Mouse (Mus musculus): ENCODE data around the gene Dedd2.
A peak's percentile ranks its signal among the peaks of the same experiment; 100 is the strongest.
"Not testable (repeated sequence)": the region's sequence is repeated elsewhere in the genome, so short reads cannot be mapped to it uniquely, and the experiment has no call there.

Dedd2 gene

GRCm38 (mm10) chr7:25220457-25221101 is at the start of gene Dedd2:
Dedd2 (minus strand) TSS chr7:25220615.
- no peak for DNase-seq (ENCODE audit: low spot score)

DNA sequence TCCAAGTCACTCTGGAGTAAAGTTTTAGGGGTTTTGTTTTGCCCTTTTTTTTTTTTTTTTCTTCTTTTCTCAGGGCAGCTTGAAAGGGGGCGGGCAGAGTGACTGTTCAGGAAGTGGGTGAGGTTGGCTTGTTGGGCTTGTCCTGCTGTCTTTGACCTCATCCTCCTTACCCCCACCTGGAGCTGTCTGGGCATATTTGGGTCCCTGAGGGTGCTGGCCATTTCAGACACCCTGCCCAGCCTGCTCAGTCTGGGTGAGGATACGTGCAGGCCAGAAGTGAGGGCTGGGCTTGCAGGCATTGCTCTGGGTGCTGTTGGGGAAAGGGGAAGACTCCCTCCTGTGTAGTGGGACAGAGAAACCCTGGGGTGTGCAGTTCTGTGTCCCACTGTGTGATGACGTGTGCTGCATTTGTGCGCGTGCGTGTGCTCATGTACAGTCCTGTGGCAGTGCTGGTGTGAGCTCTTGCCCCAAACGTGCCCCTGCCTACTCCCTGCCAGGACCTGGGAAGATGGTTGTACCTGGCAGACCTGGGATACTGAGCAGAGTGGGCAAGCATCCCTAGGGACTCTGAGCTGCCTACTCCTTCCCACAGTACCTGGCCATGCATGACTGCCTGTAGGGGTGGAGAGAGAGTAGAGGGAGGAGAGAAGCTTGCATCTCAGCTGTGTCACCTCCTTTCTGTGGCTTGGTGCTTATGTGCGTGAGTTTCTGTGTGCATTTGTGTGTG is 49.3 kb upstream of the Dedd2 start:
- peak; percentile 1 for DNase-seq (ENCODE audit: low spot score)

- peak; percentile 2 for DNase-seq (ENCODE audit: low spot score)
Measured at GRCm38 (mm10) chr7:25269029-25269428, 48.6 kb upstream of the Dedd2 start.

DNA sequence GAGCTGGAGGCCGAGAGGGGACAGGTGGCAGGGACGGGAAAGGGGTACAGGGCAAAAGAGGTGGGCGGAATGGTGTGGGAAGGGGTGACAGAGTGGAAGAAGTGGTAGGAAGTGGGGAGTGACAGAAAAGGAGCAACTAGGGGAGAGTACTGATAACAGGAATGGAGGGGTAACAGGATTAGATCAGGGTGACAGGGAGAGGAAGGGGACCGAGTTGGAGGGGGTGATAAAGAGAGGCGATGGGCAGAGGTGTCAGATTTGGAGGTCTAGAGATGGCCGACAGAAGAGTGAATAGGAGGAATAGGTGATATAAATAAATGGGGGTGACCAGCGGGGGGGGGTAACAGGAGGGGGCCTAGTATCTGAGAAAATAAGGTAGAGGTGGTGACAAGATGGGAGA is 48.2 kb upstream of the Dedd2 start:
- DNase-seq (ENCODE audit: low spot score), result no peak

DNA sequence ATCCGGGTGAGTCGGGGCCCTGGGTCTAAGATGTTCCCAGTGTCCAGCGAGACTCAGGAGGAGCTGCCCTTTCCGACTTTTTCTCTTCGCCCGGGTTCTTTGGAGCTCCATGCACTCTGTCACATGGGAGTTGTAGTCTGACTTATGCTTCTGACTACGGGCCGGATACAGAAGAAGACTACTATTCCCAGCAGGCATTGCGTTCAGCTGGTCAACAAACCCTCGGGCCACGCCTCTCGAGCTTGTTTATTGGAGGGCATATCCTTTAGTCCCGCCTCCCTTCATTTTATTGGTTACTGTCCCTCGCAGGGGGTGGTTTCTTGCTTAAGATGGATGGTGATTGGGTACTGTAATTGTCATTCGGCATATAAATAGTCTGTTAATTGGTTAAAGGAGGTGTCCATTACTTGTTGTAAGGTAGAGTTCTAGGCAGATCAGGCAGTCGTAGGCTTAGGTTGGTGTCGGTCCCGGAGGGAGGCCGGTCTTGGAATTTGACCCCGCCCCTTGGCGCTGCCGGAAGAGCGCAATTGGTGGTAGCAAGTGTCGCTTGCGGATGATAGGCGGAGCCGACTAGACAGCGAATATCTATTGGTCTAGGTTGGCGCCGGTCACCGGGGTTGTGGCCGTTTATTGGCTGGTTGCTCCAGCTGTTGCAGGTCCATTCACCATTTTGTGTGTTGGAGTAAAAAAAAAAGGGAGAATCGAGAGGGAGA is 47.5 kb upstream of the Dedd2 start:
- DNase-seq (ENCODE audit: low spot score), result peak; percentile 98

- DNase-seq (ENCODE audit: low spot score), result no peak
Measured at GRCm38 (mm10) chr7:25267301-25267750, 46.9 kb upstream of the Dedd2 start, which contains the start of gene Cic. Cic (plus strand) TSS chr7:25267704.

DNA sequence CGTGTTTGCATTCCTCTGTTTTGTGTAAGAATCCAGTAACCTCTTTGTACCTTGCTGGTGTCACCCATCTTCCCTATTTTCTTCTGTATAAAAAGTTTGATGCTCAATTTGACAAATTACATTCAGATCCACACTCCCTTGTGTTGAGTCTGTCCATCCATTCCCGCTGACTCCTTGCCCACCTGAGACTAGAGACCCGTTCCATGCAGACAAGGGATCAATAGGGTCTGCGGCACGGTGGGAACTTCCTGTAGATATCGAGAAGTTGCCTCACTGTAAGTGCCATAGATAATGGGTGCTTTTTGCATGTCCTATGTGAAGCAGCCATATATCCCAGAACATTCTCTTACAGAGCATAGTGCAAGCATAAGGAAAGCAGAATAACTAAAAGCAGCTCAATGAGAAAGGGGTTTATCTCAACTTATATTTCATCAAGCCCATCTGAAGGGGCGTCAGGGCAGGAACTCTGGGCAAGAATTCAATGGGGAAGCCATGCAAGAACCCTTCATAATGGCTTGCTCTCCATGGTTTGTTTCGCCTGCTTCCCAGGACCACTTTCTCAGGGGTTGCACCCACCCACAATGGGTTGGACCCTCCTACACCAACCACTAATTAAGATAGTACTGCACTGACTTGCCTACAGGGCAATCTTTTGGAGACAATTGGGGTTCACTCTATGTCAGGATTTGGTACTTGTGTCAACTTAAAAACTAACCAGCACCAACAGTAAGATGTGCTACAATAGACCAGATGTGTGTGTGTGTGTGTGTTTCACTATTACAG is 46.0 kb upstream of the Dedd2 start:
- DNase-seq (ENCODE audit: low spot score), result no peak

DNA sequence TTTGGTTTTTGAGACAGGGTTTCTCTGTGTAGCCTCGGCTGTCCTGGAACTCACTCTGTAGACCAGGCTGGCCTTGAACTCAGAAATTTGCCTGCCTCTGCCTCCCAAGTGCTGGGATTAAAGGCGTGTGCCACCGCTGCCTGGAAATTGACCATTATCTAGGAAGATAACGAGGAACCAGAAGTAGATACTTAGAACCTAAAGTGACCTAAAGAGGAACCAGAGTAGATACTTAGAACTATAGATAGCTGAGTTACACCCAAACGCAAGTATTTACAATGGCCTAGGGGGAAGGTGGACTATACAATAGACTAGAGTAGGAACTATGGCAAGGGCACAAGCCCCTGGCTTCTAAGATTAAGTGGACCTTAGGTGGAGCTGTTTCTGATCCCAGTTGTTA is 45.3 kb upstream of the Dedd2 start:
- not testable (repeated sequence) for DNase-seq (ENCODE audit: low spot score)

DNA sequence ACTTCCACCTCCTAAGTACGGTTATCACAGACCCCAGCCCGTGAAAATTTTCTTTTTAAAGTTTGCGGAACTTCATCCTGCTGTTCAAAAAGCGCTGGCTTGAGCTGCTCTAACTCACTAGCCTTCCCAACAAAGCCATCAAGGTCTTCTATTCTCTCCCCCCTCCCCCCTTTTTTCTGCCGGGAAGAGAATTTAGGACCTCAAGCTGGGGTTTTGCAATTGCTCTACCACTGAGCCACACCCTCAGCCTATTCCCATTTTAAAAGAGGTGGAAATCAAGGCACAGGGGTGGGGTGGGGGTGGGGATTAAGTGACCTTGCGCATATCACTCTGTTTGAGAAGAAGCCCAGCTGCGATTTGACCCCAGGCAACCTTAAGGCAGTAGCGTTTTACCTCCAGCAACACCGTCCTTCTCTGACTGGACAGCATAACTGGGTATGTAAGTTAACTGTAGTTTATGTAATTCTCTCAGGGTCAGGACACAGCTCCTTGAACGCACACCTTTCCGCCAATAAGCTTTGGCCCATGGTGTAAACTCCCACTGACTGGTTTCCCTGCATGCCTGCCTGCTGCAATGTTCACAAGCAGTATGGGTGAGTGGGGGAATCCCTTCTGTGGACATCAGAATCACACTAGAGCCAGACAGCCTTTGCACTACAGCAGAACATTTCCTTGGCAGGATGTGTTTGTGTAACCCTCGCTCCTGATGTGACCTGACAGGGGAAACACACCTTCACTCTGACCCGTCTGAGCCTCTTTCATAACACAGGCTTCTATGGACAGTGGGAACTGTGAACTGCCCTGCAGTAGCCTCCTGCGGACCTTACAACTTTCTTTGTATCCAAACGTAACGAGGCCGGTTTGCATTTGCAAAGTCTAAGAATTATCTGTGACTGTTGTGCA is 43.8 kb upstream of the Dedd2 start:
- no peak for DNase-seq (ENCODE audit: low spot score)

DNA sequence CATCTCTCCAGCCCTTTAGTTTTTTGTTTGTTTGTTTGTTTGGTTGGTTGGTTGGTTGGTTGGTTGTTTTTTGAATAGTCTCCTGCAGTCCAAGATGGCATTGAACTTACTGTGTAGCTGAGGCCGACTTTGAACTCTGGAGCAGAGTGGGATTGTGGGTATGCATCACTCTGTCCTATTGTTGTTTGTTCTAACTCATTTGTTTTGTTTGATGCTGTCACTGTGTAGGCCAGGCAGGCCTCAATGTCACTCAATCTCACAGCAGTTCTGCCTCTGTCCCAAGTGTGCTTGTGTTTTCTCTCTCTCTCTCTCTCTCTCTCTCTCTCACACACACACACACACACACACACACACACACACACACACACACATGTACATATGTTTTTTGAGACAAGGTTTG is 41.5 kb upstream of the Dedd2 start:
- DNase-seq (ENCODE audit: low spot score), result no peak

- no peak for DNase-seq (ENCODE audit: low spot score)
Measured at GRCm38 (mm10) chr7:25251822-25252221, 31.4 kb upstream of the Dedd2 start.

DNA sequence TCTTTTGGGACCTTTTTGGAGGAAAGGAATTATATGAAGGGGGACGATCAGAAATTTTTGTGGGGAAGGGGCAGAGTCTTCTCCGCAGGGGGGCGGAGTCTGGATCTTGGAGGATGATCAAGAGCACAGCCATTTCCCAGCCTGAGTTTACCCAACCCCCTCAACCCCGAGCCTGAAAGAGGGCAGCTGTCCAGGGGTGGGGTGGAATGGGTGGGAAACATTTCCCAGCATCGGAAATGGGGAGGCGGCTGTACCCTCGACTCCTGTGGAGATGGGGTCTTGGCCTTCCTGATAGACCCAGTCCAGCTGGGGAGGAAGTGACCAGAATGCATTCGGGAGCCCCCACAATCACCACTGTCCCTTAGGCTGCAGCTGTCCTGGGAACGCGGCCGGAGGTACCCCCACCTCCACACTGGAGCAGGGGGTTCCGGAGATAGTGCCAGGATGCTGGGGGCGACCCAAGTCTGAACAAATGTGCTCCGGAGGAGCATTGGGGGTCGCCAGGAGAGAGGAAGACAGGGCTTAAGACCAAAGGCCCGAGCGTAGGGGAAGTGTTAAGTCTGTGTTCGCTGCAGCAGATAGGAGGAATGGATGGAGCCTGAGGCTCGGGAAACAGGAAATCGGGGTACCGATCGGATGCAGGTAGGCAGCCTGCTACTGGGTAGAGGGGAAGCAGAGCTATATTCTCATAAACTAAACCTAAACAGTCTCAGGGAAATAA is 30.8 kb upstream of the Dedd2 start:
- peak; percentile 48 for DNase-seq (ENCODE audit: low spot score)

GRCm38 (mm10) chr7:25250141-25250972 is 29.9 kb upstream of the Dedd2 start, which contains the start of gene Erf:
Erf (minus strand) TSS chr7:25250761.
- peak; percentile 94 for DNase-seq (ENCODE audit: low spot score)

DNA sequence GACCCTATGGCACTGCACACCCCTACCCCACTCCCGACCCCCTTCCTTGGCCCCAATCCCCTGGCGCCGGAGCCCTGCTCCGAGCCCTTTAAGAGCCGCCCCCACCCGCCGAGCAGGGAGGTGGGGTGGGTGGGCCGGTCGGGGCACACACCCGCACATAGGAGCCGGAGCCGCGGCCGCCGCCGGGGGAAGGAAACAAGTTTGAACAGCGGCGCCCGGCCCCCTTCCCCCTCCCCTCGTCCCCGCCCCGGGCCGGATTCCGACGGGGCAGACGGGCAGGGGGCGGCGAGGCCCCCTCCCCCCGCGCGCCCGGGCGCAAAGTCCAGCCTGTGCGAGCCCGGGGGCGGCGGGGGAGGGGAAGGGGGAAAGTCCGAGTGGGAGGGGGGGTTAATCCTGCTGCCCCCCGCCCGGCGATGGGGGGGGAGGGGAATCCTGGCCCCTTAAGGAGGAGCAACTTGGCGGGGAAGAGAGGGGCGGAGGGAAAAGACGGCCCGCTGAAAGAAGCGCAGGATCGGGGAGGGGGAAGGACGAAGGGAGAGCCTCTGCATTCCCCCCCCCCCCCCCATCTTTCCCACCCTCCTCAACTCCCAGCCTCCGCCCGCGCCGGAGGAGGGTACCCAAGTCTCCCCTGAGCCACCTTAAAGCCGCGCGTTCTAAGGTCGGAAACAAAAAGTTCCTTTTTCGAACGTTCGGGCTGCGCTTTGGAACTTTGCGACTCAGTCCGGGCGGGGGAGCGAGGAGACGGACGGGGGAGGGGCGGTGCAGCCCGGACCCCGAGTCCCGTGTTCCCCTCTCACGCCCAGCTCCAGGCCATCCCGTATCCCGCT is 29.1 kb upstream of the Dedd2 start:
- DNase-seq (ENCODE audit: low spot score), result peak; percentile 57

- peak; percentile 52 for DNase-seq (ENCODE audit: low spot score)
Measured at GRCm38 (mm10) chr7:25248846-25249313, 28.5 kb upstream of the Dedd2 start.

- no peak for DNase-seq (ENCODE audit: low spot score)
Measured at GRCm38 (mm10) chr7:25248018-25248647, 27.7 kb upstream of the Dedd2 start.

- no peak for DNase-seq (ENCODE audit: low spot score)
Measured at GRCm38 (mm10) chr7:25247498-25247897, 27.1 kb upstream of the Dedd2 start.

GRCm38 (mm10) chr7:25246759-25247137 is 26.3 kb upstream of the Dedd2 start:
- no peak for DNase-seq (ENCODE audit: low spot score)

Measured in ovary, postnatal 10 days (tissue).